Mouse (Mus musculus) kidney, adult 2 months (tissue): ENCODE data around the gene Hist1h4i. TPM values are rescaled to one million over a fixed set of nuclear protein-coding genes. Genes with fewer than 3 reads are reported as not detected.

Experiments
- DNase-seq: peaks from one replicate; pipeline ENCODE4 v3.0.0; 2021
- H3K27ac ChIP-seq: fragments of 200-500 bp; 2 replicates; pipeline ENCODE4 v1.5.1; 2012; ENCODE audit warnings: low read depth, low read length, control low read depth, inconsistent platforms; ENCODE audit not compliant: insufficient read depth
- H3K27me3 ChIP-seq: fragments of 200-500 bp; replicated peaks from 2 replicates; pipeline ENCODE4 v1.6.1; 2012; ENCODE audit warnings: mild to moderate bottlenecking, moderate library complexity, low read length, inconsistent platforms; ENCODE audit not compliant: control insufficient read depth, insufficient read depth
- H3K36me3 ChIP-seq: fragments of 200-500 bp; 2 replicates; pipeline ENCODE4 v1.6.1; 2012; ENCODE audit warnings: mild to moderate bottlenecking, moderate library complexity, low read length, inconsistent platforms; ENCODE audit not compliant: control insufficient read depth, insufficient read depth
- H3K4me1 ChIP-seq: fragments of 200-500 bp; 2 replicates; pipeline ENCODE4 v1.6.1; 2011; ENCODE audit warnings: low read length; ENCODE audit not compliant: control insufficient read depth, insufficient read depth
- H3K4me3 ChIP-seq: fragments of 200-500 bp; 2 replicates; pipeline ENCODE4 v1.5.1; 2011; ENCODE audit warnings: mild to moderate bottlenecking, low read depth, low read length, control low read depth; ENCODE audit not compliant: insufficient read depth
- CTCF ChIP-seq: fragments of 200-500 bp; conservative IDR thresholded peaks from 2 replicates; pipeline ENCODE4 v1.5.1; 2011; ENCODE audit warnings: low read depth, mild to moderate bottlenecking, control low read depth, low read length, moderate library complexity, mixed read lengths; ENCODE audit not compliant: insufficient read depth, insufficient read length
- POLR2A ChIP-seq: fragments of 200-500 bp; IDR thresholded peaks from one replicate; pipeline ENCODE4 v1.6.1; 2011; ENCODE audit warnings: low read depth, low read length, control low read depth
- WGBS: fragments of 180-500 bp; shearing (Covaris S2); methylation state at CpG from one replicate; pipeline ENCODE4 v1.1.7; 2018; 5-methylcytosine and 5-hydroxymethylcytosine counted together
- polyA plus RNA-seq: library from polyadenylated mRNA; depleted of rRNA; stranded (reverse); fragments of >200 nt; gene quantifications from 2 replicates; pipeline ENCODE4 v1.2.3, GENCODE M21; 2012

Gene Hist1h4i
- polyA plus RNA-seq, 1 experiment: 10.5 TPM

DNA sequence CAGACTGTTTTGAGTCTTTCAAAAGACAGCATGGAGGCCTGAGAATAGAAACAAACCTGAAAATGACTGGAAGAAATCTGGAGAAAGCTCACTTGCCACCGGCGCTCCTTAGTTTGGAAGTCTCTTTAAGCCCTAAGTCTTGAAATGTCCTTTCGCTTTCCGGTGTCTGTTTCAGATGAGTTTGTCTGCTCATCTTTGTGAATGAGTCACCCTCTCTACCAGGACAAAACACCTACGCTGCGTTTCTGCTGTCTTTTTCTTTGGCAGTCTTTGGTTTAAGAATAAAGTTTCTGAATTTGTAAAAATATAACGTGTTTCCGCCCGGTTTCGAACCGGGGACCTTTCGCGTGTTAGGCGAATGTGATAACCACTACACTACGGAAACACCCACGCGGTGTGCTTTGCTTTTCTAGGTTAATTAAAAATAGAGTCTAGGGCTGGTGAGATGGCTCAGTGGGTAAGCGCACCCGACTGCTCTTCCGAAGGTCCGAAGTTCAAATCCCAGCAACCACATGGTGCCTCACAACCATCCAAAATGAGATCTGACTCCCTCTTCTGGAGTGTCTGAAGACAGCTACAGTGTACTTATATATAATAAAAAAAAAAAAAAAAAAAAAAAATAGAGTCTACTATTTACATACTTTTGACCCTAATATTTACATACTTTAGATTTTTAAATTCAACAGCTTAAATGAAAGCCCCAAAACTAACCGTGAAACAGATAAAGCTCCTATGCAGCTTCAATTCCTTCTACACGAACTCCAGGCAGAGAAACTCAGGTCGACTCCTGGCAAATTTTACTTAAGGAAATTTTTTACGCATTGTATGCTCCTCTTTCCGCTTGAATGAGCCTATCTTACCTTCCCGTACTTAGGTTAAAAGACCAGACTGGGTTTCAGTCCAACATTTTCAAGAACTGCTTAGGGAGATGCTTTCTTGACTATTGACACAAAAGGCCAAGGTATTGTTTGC lies 25.4 kb downstream of the Hist1h4i start:
- 18% methylated on average over 27 of the region's 27 CpGs for WGBS
- Histone ChIP-seq H3K27me3 (peaks cover 13% of the 10 kb centered on the region), H3K4me1 (no peaks in the 10 kb centered on the region), H3K27ac (no peak overlapping the region), H3K36me3 (no peaks in the 10 kb centered on the region), H3K4me3 (no peak overlapping the region)
- peak; percentile 88 for DNase-seq
- no peak for TF ChIP-seq POLR2A
- no peak for TF ChIP-seq CTCF

DNA sequence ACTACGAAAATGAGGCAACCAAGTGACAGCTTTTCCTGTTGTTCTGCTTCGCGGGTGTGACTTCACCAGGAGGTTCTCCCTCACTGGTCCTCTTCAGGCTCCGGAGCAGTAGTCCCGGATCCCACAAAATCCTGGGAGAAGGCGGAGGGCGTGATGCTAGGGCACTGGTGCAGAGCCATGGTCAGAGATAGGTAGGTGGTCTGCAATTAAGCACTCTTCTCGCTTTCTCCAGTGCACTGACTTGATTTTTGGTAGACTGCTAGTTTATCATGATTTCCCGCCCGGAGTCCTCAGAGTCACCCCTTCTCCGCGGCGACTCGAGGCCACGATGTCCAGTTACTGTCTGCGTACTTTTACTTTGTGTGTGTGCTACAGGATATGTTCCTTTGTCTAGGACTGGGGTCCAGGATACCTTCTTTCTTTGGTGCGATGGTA lies 26.7 kb downstream of the Hist1h4i start:
- H3K27me3 ChIP-seq: peaks cover 11% of the 10 kb centered on the region

DNA sequence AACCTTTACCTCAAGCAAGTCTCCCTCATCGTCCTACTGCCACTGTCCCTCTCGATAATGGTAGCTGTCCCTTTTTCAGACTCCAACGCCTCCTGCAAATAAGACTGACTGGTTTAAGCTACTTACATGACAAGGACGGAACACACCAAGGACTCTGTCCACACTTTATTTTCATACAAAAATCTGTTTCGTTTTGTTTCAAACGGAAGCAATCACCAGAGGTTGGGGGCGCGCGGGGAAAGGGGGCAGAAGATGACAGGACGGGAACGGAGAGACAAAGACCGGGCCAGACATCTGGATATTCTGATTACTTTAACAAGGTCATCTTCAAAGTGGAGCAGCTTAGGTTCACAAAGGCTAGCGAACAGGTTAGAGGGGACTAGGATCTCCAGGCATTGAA lies 27.4 kb downstream of the Hist1h4i start:
- Histone ChIP-seq H3K4me1 (no peaks in the 10 kb centered on the region), H3K27ac (no peak overlapping the region), H3K4me3 (no peak overlapping the region), H3K36me3 (no peaks in the 10 kb centered on the region), H3K27me3 (peaks cover 11% of the 10 kb centered on the region)
- DNase-seq: peak; percentile 4
- WGBS: 17% methylated on average over 13 of the region's 13 CpGs
- TF ChIP-seq CTCF: no peak
- no peak for TF ChIP-seq POLR2A

More for the DNA sequence above, 26.7 kb downstream of the Hist1h4i start:
- no peak for TF ChIP-seq CTCF
- TF ChIP-seq POLR2A: no peak
- Histone ChIP-seq H3K27ac (no peak overlapping the region), H3K4me3 (no peak overlapping the region), H3K36me3 (no peaks in the 10 kb centered on the region), H3K4me1 (no peaks in the 10 kb centered on the region)
- no peak for DNase-seq
- 21% methylated on average over 17 of the region's 17 CpGs for WGBS

DNA sequence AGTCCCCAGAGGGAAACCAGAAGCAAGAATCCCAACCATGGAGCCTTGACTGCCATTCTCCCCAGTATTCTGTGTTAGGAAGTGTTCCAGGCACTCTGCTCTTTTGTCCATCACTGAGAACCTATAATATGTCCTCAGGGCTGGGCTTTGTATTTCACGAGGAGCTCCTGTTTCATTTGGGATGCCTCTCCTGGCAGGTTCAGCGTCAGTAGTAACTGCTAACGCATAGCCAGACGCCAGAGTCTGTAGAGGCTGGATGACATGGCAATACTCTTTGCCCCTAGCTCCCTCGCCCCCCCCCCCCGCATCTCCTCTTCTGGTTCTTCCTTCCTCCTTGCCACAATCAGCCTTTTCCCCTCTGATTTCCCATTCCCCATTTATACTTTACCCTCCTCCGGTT lies 31.5 kb downstream of the Hist1h4i start, which contains the start of gene Prss16:
TSS of gene Prss16 (minus strand) at position 101 of the 400 bp plus-strand sequence.
- no peak for DNase-seq
- H3K4me1 ChIP-seq: 0 out of 2 replicates have a peak, but pooled peaks cover 3% of the 10 kb centered on the region
- H3K4me3 ChIP-seq: no peak within 1 kb of the TSS
- H3K27me3 ChIP-seq: peaks cover 22% of the 10 kb centered on the region
- no peaks in the 10 kb centered on the region for H3K36me3 ChIP-seq
- WGBS: 41% methylated on average over 7 of the region's 7 CpGs
- TF ChIP-seq CTCF (no peak), POLR2A (no peak)
- no peak within 1 kb of the TSS for H3K27ac ChIP-seq

DNA sequence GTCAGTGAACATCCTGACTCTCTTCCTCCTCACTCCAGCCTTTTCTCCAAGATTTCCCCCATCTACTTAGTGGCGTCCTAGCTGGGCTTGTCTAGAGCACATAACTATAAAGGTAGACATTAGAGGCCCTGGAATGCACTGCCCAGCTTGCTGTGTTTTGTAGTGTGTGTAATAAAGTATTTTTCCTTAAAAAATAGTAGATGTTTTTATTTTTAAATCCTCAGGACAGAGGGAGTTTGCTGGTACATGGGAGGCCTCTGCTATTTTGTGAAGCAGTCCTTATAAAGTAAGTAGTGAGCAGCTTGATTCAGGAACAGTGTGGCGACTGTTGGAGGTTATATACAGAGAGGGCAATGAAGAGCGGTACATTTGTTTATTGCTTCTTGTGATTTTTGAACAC lies 32.5 kb downstream of the Hist1h4i start:
- H3K36me3 ChIP-seq: no peaks in the 10 kb centered on the region
- DNase-seq: no peak
- H3K27ac ChIP-seq: no peak overlapping the region
- H3K4me1 ChIP-seq: 0 out of 2 replicates have a peak, but pooled peaks cover 3% of the 10 kb centered on the region
- peaks cover 16% of the 10 kb centered on the region for H3K27me3 ChIP-seq
- no peak overlapping the region for H3K4me3 ChIP-seq
- no peak for TF ChIP-seq POLR2A
- no peak for TF ChIP-seq CTCF
- WGBS: 84% methylated on average over 3 of the region's 3 CpGs

DNA sequence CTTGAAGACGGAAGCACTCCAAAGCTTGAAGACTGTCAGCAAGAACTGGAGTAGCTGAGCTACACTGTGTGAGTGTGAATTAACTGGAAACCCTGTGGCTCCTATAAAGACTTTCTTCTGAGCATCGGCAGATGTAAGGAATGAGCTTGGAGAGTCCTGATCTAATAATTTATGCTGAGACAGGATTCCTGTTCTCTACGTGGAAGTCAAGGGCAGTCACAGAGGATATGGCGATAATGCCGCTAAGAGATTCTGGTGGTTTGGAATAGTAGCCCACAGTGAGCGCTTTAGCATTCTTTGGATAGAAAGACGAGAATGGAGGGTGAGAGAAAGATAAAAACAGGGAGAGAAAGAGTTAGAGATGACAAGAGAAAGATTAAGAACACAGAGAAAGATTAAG lies 33.3 kb downstream of the Hist1h4i start:
- no peak overlapping the region for H3K4me3 ChIP-seq
- H3K27ac ChIP-seq: no peak overlapping the region
- H3K4me1 ChIP-seq: 0 out of 2 replicates have a peak, but pooled peaks cover 3% of the 10 kb centered on the region
- 50% methylated on average over 7 of the region's 7 CpGs for WGBS
- no peak for DNase-seq
- H3K27me3 ChIP-seq: peaks cover 13% of the 10 kb centered on the region
- TF ChIP-seq POLR2A: no peak
- no peak for TF ChIP-seq CTCF
- no peaks in the 10 kb centered on the region for H3K36me3 ChIP-seq

DNA sequence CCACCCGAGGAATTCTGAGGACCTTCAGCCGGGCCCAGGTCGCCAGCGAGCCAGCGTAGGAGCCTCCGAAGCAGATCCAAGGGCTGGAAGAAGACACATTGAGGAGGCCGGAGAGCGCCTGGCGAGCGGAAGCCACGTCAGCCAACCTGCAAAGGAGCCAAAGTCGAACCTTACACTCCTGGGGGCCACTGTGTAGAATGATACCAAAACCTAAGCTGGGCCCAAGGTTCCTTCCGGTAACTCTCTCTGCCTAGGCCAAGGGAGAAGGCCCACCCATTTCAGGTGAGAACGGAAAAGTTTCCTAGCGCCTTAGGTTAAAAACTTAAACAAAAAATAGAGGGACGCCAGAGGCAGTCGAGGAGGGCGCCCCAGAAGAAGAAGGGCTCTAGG lies 34.0 kb downstream of the Hist1h4i start:
- no peak overlapping the region for H3K4me3 ChIP-seq
- TF ChIP-seq CTCF (no peak), POLR2A (no peak)
- no peak overlapping the region for H3K27ac ChIP-seq
- H3K27me3 ChIP-seq: peaks cover 12% of the 10 kb centered on the region
- 0 out of 2 replicates have a peak, but pooled peaks cover 3% of the 10 kb centered on the region for H3K4me1 ChIP-seq
- WGBS: 12% methylated on average over 18 of the region's 18 CpGs
- DNase-seq: no peak
- H3K36me3 ChIP-seq: no peaks in the 10 kb centered on the region
